Mouse (Mus musculus) layer of hippocampus, postnatal 36 days (tissue): ENCODE data around the gene Hectd4. TPM values are rescaled to one million over a fixed set of nuclear protein-coding genes. Genes with fewer than 3 reads are reported as not detected.

ENCODE experiments used
- DNase-seq, 2 experiments: peaks; one replicate each; pipeline ENCODE4 v3.0.0; 2022
- total RNA-seq, 2 experiments: library from RNA; stranded (reverse); gene quantifications; 2 replicates each; pipeline ENCODE4 v1.2.3; 2021

The Hectd4 gene
- total RNA-seq, 2 experiments from 2014 or later = 172 to 181 TPM

- DNase-seq = peak; percentile 90 to 91
These were observed 177.4 kb downstream of the Hectd4 start, which contains the start of gene Naa25 for GRCm38 (mm10) chr5:121397187-121398145. TSS of gene Naa25 (plus strand) at chr5:121397936.

DNA sequence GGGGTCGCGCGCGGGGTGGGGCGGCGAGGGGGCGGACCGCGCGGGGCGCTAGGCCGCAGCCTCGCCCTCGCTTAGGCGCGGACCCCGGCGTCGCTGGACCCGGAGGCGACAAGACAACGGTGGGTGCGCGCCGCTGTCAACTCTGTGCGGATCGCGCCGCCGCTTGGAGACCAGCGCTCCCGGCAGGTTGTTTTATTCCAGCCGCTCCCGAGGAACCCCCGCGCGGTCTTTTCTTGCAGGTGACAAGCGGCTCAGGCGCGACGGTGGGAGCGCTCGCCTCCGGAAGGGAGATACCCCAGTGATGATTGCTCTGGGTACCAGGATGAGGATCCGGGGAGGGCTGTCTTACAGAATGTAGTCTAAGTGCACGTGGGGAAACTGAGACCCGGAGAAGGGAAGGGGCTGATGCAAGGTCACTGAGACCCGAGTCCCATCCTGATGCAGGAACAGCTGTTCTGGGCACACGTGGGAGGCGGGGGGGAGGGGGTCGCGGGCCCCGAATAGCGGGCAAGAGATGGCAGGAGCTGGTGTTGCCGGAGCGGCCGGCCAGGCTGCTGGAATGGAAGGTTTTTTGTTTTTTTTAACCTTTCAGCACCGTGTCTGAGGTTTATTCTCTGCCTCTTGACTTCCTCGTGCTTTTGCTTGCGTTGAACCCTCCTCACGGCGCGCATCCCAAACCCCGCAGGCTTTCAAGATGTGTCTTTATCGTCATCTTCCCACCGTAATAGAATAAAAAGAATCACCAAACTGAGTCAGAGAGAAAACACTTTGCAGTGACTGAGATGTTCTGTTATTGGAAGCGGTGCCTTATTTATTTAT, 178.3 kb downstream of the Hectd4 start:
- no peak for DNase-seq

DNA sequence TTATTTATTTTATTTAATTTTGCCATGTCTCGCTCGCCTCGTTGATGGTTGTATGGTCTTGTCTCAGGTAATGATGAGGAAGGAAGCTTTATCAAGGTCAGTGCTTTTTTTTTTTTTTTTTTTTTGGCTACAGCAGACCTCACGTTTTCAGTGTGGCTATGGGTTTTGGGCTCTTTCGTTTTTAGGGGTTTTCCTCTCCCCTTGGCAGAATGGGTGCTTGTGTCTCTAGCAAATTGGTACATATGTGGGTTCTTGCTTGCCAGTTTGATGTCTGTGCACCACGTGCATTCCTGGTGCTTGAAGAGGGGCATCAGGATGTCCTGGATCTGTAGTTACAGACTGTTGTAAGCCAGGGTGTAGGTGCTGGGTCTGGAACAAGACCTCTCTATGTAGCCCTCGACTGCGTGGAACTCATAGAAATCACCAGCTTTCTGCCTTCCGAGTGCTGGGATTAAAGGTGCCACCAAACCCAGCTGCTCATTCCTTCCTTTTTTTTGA, 179.0 kb downstream of the Hectd4 start:
- no peak for DNase-seq

- no peak for DNase-seq
These were observed 179.5 kb downstream of the Hectd4 start for GRCm38 (mm10) chr5:121399540-121399939.

- DNase-seq = no peak
These were observed 180.0 kb downstream of the Hectd4 start for GRCm38 (mm10) chr5:121400064-121400463.

DNA sequence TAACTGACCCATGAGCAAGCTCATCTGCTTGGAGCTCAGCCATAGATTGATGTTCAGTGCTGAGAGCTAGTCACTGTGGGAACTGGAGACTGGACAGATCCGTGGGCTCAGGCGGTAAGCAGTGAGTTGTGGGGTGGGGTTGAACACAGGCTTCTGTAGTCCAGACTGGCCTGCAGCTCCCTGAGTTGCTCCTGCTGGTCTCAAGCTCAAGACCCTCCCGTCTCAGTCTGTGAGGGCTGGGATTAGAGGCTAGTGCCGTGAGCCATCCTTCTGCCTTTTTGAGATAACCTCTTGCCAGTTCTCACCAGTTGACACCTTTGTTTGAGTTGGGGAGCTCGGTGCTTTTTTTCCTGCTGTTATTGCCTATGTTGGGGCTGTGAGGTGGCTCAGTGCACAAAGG, 180.8 kb downstream of the Hectd4 start:
- DNase-seq = no peak

- DNase-seq = no peak
These were observed 187.8 kb downstream of the Hectd4 start for GRCm38 (mm10) chr5:121407856-121408255.

GRCm38 (mm10) chr5:121410975-121411374, 191.0 kb downstream of the Hectd4 start:
- no peak for DNase-seq

Other genes with a start within 250 kb of the Hectd4 start
- gene Rph3a, start 210.1 kb upstream of the Hectd4 start, total RNA-seq = 100 to 1,000 TPM; 207 to 220 TPM
- gene Ptpn11, start 28.8 kb upstream of the Hectd4 start, total RNA-seq = 10 to 100 TPM; 96.8 to 96.9 TPM
- gene Rpl6, start 15.7 kb upstream of the Hectd4 start, total RNA-seq = 100 to 1,000 TPM; 453 to 485 TPM
- gene Trafd1, start 165.4 kb downstream of the Hectd4 start, total RNA-seq = 10 to 100 TPM; 75.3 to 78.4 TPM
- gene Naa25, start 177.7 kb downstream of the Hectd4 start, total RNA-seq = 10 to 100 TPM; 43.4 to 45.5 TPM
- gene Tmem116, start 231.7 kb downstream of the Hectd4 start, total RNA-seq = 1 to 10 TPM; 8.1 to 8.8 TPM
- 100 to 1,000 TPM; 145 to 147 TPM for gene Erp29, start 232.3 kb downstream of the Hectd4 start, total RNA-seq